Mouse (Mus musculus): ENCODE measurements around the gene Dnttip2. TPM values are rescaled to one million over a fixed set of nuclear protein-coding genes. Genes with fewer than 3 reads are reported as not detected.
"Not testable (repeated sequence)": the region's sequence is repeated elsewhere in the genome, so short reads cannot be mapped to it uniquely, and the experiment has no call there.

Gene Dnttip2
- polyA plus RNA-seq, 1 experiment from 2014 or later, result 52.7 TPM

- WGBS (ENCODE audit: insufficient replicate concordance), result 60% methylated on average over 2 of the region's 2 CpGs
- Histone ChIP-seq H3K36me3 (peaks cover 32% of the 10 kb centered on the region), H3K9ac (peak overlapping the region; percentile 100), H3K9me3 (replicated peaks) (no peaks in the 10 kb centered on the region), H3K27ac (peak overlapping the region; percentile 100), H3K27me3 (no peaks in the 10 kb centered on the region), H3K4me2 (peak overlapping the region; percentile 79), H3K4me1 (replicated peaks) (peaks cover 70% of the 10 kb centered on the region), H3K4me3 (replicated peaks) (peak overlapping the region; percentile 100)
- DNase-seq (peak; percentile 67), ATAC-seq (ENCODE audit: low read depth) (peak; percentile 73)
Observed at GRCm38 (mm10) chr3:122247768-122248100, 26.5 kb upstream of the Dnttip2 start.

GRCm38 (mm10) chr3:122252466-122253253, 21.5 kb upstream of the Dnttip2 start:
- H3K27ac ChIP-seq, result no peak overlapping the region
- DNase-seq (no peak), ATAC-seq (ENCODE audit: low read depth) (no peak)
- no peak overlapping the region for H3K4me3 ChIP-seq (replicated peaks)
- no peaks in the 10 kb centered on the region for H3K27me3 ChIP-seq
- 61% methylated on average over 3 of the region's 3 CpGs for WGBS (ENCODE audit: insufficient replicate concordance)
- H3K9ac ChIP-seq, result no peak overlapping the region
- 0 out of 2 replicates have a peak overlapping the region, but pooled peaks have one; percentile 10 for H3K4me2 ChIP-seq
- peaks cover 63% of the 10 kb centered on the region for H3K36me3 ChIP-seq
- H3K9me3 ChIP-seq (replicated peaks), result no peaks in the 10 kb centered on the region
- peaks cover 58% of the 10 kb centered on the region for H3K4me1 ChIP-seq (replicated peaks)

GRCm38 (mm10) chr3:122254050-122254449, 20.1 kb upstream of the Dnttip2 start:
- not testable (repeated sequence) for ATAC-seq (ENCODE audit: low read depth); H3K4me3 ChIP-seq (replicated peaks); H3K9me3 ChIP-seq (replicated peaks); H3K27ac ChIP-seq; DNase-seq; H3K4me2 ChIP-seq; H3K9ac ChIP-seq; H3K27me3 ChIP-seq
- peaks cover 46% of the 10 kb centered on the region for H3K4me1 ChIP-seq (replicated peaks)
- WGBS (ENCODE audit: insufficient replicate concordance), result 89% methylated on average over 7 of the region's 7 CpGs
- H3K36me3 ChIP-seq, result peaks cover 69% of the 10 kb centered on the region

GRCm38 (mm10) chr3:122269986-122270385, 4.2 kb upstream of the Dnttip2 start:
- Histone ChIP-seq H3K4me3 (replicated peaks) (no peak overlapping the region), H3K36me3 (peaks cover 42% of the 10 kb centered on the region), H3K4me2 (no peak overlapping the region), H3K9me3 (replicated peaks) (no peaks in the 10 kb centered on the region), H3K27ac (no peak overlapping the region), H3K4me1 (replicated peaks) (peaks cover 26% of the 10 kb centered on the region), H3K27me3 (no peaks in the 10 kb centered on the region), H3K9ac (no peak overlapping the region)
- WGBS (ENCODE audit: insufficient replicate concordance), result 69% methylated on average over 5 of the region's 5 CpGs
- DNase-seq (no peak), ATAC-seq (ENCODE audit: low read depth) (no peak)

- H3K36me3 ChIP-seq, result peaks cover 48% of the 10 kb centered on the region
- not testable (repeated sequence) for H3K4me3 ChIP-seq (replicated peaks); H3K9me3 ChIP-seq (replicated peaks); DNase-seq; ATAC-seq (ENCODE audit: low read depth); H3K4me2 ChIP-seq; H3K27ac ChIP-seq; H3K9ac ChIP-seq; H3K27me3 ChIP-seq
- WGBS (ENCODE audit: insufficient replicate concordance), result 84% methylated on average over 1 of the region's 1 CpGs
- H3K4me1 ChIP-seq (replicated peaks), result peaks cover 52% of the 10 kb centered on the region
Observed at GRCm38 (mm10) chr3:122272565-122272964, 1.6 kb upstream of the Dnttip2 start.

- Histone ChIP-seq H3K9me3 (replicated peaks) (no peaks in the 10 kb centered on the region), H3K27me3 (no peaks in the 10 kb centered on the region), H3K9ac (peak overlapping the region; percentile 93), H3K36me3 (peaks cover 49% of the 10 kb centered on the region), H3K4me3 (replicated peaks) (peak overlapping the region; percentile 85), H3K4me1 (replicated peaks) (peaks cover 62% of the 10 kb centered on the region), H3K4me2 (peak overlapping the region; percentile 79), H3K27ac (no peak overlapping the region)
- ATAC-seq (ENCODE audit: low read depth) (no peak), DNase-seq (no peak)
- 9% methylated on average over 20 of the region's 20 CpGs for WGBS (ENCODE audit: insufficient replicate concordance)
Observed at GRCm38 (mm10) chr3:122273407-122274240, 564 bp upstream of the Dnttip2 start.

- H3K4me3 ChIP-seq (replicated peaks), result peak overlapping the region; percentile 85
- no peaks in the 10 kb centered on the region for H3K27me3 ChIP-seq
- peaks cover 62% of the 10 kb centered on the region for H3K4me1 ChIP-seq (replicated peaks)
- DNase-seq (no peak), ATAC-seq (ENCODE audit: low read depth) (no peak)
- H3K9me3 ChIP-seq (replicated peaks), result no peaks in the 10 kb centered on the region
- WGBS (ENCODE audit: insufficient replicate concordance), result 71% methylated on average over 10 of the region's 10 CpGs
- peak overlapping the region; percentile 93 for H3K9ac ChIP-seq
- peak overlapping the region; percentile 79 for H3K4me2 ChIP-seq
- H3K36me3 ChIP-seq, result peaks cover 58% of the 10 kb centered on the region
- H3K27ac ChIP-seq, result no peak overlapping the region; the same call in 1 of the 2 replicates
Observed at GRCm38 (mm10) chr3:122275111-122275510, 923 bp downstream of the Dnttip2 start.

- Histone ChIP-seq H3K4me2 (no peak overlapping the region), H3K4me3 (replicated peaks) (no peak overlapping the region), H3K36me3 (peaks cover 35% of the 10 kb centered on the region), H3K9ac (no peak overlapping the region), H3K27me3 (peaks cover 7% of the 10 kb centered on the region), H3K9me3 (replicated peaks) (no peaks in the 10 kb centered on the region), H3K27ac (no peak overlapping the region), H3K4me1 (replicated peaks) (peaks cover 14% of the 10 kb centered on the region)
- no peak for ATAC-seq (ENCODE audit: low read depth)
- 45% methylated on average over 5 of the region's 5 CpGs for WGBS (ENCODE audit: insufficient replicate concordance)
- no peak for DNase-seq
Observed at GRCm38 (mm10) chr3:122287195-122287594, 13.0 kb downstream of the Dnttip2 start.

GRCm38 (mm10) chr3:122288613-122289195, 14.5 kb downstream of the Dnttip2 start:
- no peak for ATAC-seq (ENCODE audit: low read depth)
- WGBS (ENCODE audit: insufficient replicate concordance), result 71% methylated on average over 5 of the region's 5 CpGs
- no peak overlapping the region for H3K4me3 ChIP-seq (replicated peaks)

GRCm38 (mm10) chr3:122289344-122289743, 15.2 kb downstream of the Dnttip2 start:
- DNase-seq; H3K9me3 ChIP-seq (replicated peaks); ATAC-seq (ENCODE audit: low read depth); H3K27ac ChIP-seq; H3K4me2 ChIP-seq; H3K4me3 ChIP-seq (replicated peaks); H3K9ac ChIP-seq: not testable (repeated sequence)
- Histone ChIP-seq H3K4me1 (replicated peaks) (peaks cover 31% of the 10 kb centered on the region), H3K27me3 (peaks cover 15% of the 10 kb centered on the region), H3K36me3 (peaks cover 13% of the 10 kb centered on the region)
- WGBS (ENCODE audit: insufficient replicate concordance), result 58% methylated on average over 4 of the region's 4 CpGs

More at GRCm38 (mm10) chr3:122288613-122289195, 14.5 kb downstream of the Dnttip2 start:
- no peak for DNase-seq
- no peaks in the 10 kb centered on the region for H3K9me3 ChIP-seq (replicated peaks)
- H3K4me1 ChIP-seq (replicated peaks), result peaks cover 25% of the 10 kb centered on the region
- H3K27ac ChIP-seq, result no peak overlapping the region
- H3K9ac ChIP-seq, result no peak overlapping the region
- peaks cover 20% of the 10 kb centered on the region for H3K36me3 ChIP-seq
- H3K4me2 ChIP-seq, result no peak overlapping the region
- peaks cover 11% of the 10 kb centered on the region for H3K27me3 ChIP-seq

GRCm38 (mm10) chr3:122290696-122291095, 16.5 kb downstream of the Dnttip2 start:
- DNase-seq (no peak), ATAC-seq (ENCODE audit: low read depth) (no peak)
- peaks cover 3% of the 10 kb centered on the region for H3K36me3 ChIP-seq
- H3K27ac ChIP-seq, result no peak overlapping the region
- peaks cover 37% of the 10 kb centered on the region for H3K4me1 ChIP-seq (replicated peaks)
- no peak overlapping the region for H3K4me3 ChIP-seq (replicated peaks)
- no peak overlapping the region for H3K9ac ChIP-seq
- H3K9me3 ChIP-seq (replicated peaks), result no peaks in the 10 kb centered on the region
- 33% methylated on average over 7 of the region's 7 CpGs for WGBS (ENCODE audit: insufficient replicate concordance)
- no peak overlapping the region for H3K4me2 ChIP-seq
- H3K27me3 ChIP-seq, result peaks cover 17% of the 10 kb centered on the region

Measured in liver, embryonic 13.5 days (tissue).